Mouse (Mus musculus): Measurements from ENCODE around the gene Dnttip2. TPM values are rescaled to one million over a fixed set of nuclear protein-coding genes. Genes with fewer than 3 reads are reported as not detected.
"Not testable (repeated sequence)": the region's sequence is repeated elsewhere in the genome, so short reads cannot be mapped to it uniquely, and the experiment has no call there.

Gene Dnttip2
- polyA plus RNA-seq, 1 experiment from 2014 or later = 70.1 TPM

GRCm38 (mm10) chr3:122252466-122253253 lies 21.5 kb upstream of the Dnttip2 start:
- H3K27ac ChIP-seq = no peak overlapping the region
- 0 out of 2 replicates have a peak, but pooled peaks cover 3% of the 10 kb centered on the region for H3K36me3 ChIP-seq
- no peaks in the 10 kb centered on the region for H3K9me3 ChIP-seq (replicated peaks)
- ATAC-seq (ENCODE audit: low FRiP score) = no peak
- H3K4me3 ChIP-seq = no peak overlapping the region
- no peak overlapping the region for H3K9ac ChIP-seq
- 36% methylated on average over 3 of the region's 3 CpGs for WGBS
- H3K27me3 ChIP-seq = no peaks in the 10 kb centered on the region
- 0 out of 2 replicates have a peak, but pooled peaks cover 2% of the 10 kb centered on the region for H3K4me1 ChIP-seq
- no peak overlapping the region for H3K4me2 ChIP-seq (replicated peaks)

- 89% methylated on average over 7 of the region's 7 CpGs for WGBS
These were observed 20.1 kb upstream of the Dnttip2 start for GRCm38 (mm10) chr3:122254050-122254449.

GRCm38 (mm10) chr3:122269986-122270385 lies 4.2 kb upstream of the Dnttip2 start:
- ATAC-seq (ENCODE audit: low FRiP score) = no peak
- no peak overlapping the region for H3K4me3 ChIP-seq
- peaks cover 2% of the 10 kb centered on the region for H3K4me1 ChIP-seq
- no peaks in the 10 kb centered on the region for H3K27me3 ChIP-seq
- no peak overlapping the region for H3K4me2 ChIP-seq (replicated peaks)
- H3K36me3 ChIP-seq = 0 out of 2 replicates have a peak, but pooled peaks cover 7% of the 10 kb centered on the region
- 69% methylated on average over 5 of the region's 5 CpGs for WGBS
- H3K27ac ChIP-seq = no peak overlapping the region
- H3K9me3 ChIP-seq (replicated peaks) = no peaks in the 10 kb centered on the region
- no peak overlapping the region for H3K9ac ChIP-seq

More at GRCm38 (mm10) chr3:122254050-122254449, 20.1 kb upstream of the Dnttip2 start:
- H3K36me3 ChIP-seq; ATAC-seq (ENCODE audit: low FRiP score); H3K27ac ChIP-seq; H3K9me3 ChIP-seq (replicated peaks); H3K4me3 ChIP-seq; H3K27me3 ChIP-seq; H3K4me2 ChIP-seq (replicated peaks); H3K4me1 ChIP-seq; H3K9ac ChIP-seq: not testable (repeated sequence)

- peaks cover 20% of the 10 kb centered on the region for H3K36me3 ChIP-seq
- not testable (repeated sequence) for H3K4me2 ChIP-seq (replicated peaks); ATAC-seq (ENCODE audit: low FRiP score); H3K9me3 ChIP-seq (replicated peaks); H3K4me3 ChIP-seq; H3K27me3 ChIP-seq; H3K9ac ChIP-seq; H3K27ac ChIP-seq
- 83% methylated on average over 1 of the region's 1 CpGs for WGBS
- H3K4me1 ChIP-seq = peaks cover 21% of the 10 kb centered on the region
These were observed 1.6 kb upstream of the Dnttip2 start for GRCm38 (mm10) chr3:122272565-122272964.

GRCm38 (mm10) chr3:122273407-122274240 lies 564 bp upstream of the Dnttip2 start:
- Histone ChIP-seq H3K9ac (peak overlapping the region; percentile 45; the same call in 1 of the 2 replicates), H3K27ac (peak overlapping the region; percentile 60; the same call in 1 of the 2 replicates), H3K27me3 (no peaks in the 10 kb centered on the region), H3K4me1 (peaks cover 28% of the 10 kb centered on the region), H3K4me3 (peak overlapping the region; percentile 92), H3K9me3 (replicated peaks) (no peaks in the 10 kb centered on the region), H3K36me3 (peaks cover 31% of the 10 kb centered on the region), H3K4me2 (replicated peaks) (peak overlapping the region; percentile 80)
- ATAC-seq (ENCODE audit: low FRiP score) = no peak
- 10% methylated on average over 19 of the region's 20 CpGs for WGBS

- 72% methylated on average over 10 of the region's 10 CpGs for WGBS
- Histone ChIP-seq H3K4me2 (replicated peaks) (peak overlapping the region; percentile 80), H3K9ac (peak overlapping the region; percentile 81; the same call in 1 of the 2 replicates), H3K27me3 (no peaks in the 10 kb centered on the region), H3K27ac (no peak overlapping the region), H3K4me3 (peak overlapping the region; percentile 92), H3K4me1 (peaks cover 28% of the 10 kb centered on the region), H3K36me3 (peaks cover 45% of the 10 kb centered on the region), H3K9me3 (replicated peaks) (no peaks in the 10 kb centered on the region)
- no peak for ATAC-seq (ENCODE audit: low FRiP score)
These were observed 923 bp downstream of the Dnttip2 start for GRCm38 (mm10) chr3:122275111-122275510.

- Histone ChIP-seq H3K27me3 (no peaks in the 10 kb centered on the region), H3K4me1 (peaks cover 17% of the 10 kb centered on the region), H3K36me3 (peaks cover 32% of the 10 kb centered on the region), H3K9ac (no peak overlapping the region), H3K4me3 (no peak overlapping the region), H3K9me3 (replicated peaks) (no peaks in the 10 kb centered on the region), H3K27ac (no peak overlapping the region), H3K4me2 (replicated peaks) (no peak overlapping the region)
- 84% methylated on average over 5 of the region's 5 CpGs for WGBS
- no peak for ATAC-seq (ENCODE audit: low FRiP score)
These were observed 13.0 kb downstream of the Dnttip2 start for GRCm38 (mm10) chr3:122287195-122287594.

- no peaks in the 10 kb centered on the region for H3K9me3 ChIP-seq (replicated peaks)
- H3K27me3 ChIP-seq = no peaks in the 10 kb centered on the region
- H3K27ac ChIP-seq = no peak overlapping the region
- no peak for ATAC-seq (ENCODE audit: low FRiP score)
- 87% methylated on average over 5 of the region's 5 CpGs for WGBS
- no peak overlapping the region for H3K4me2 ChIP-seq (replicated peaks)
- H3K4me1 ChIP-seq = peaks cover 20% of the 10 kb centered on the region
- peaks cover 17% of the 10 kb centered on the region for H3K36me3 ChIP-seq
- no peak overlapping the region for H3K9ac ChIP-seq
- no peak overlapping the region for H3K4me3 ChIP-seq
These were observed 14.5 kb downstream of the Dnttip2 start for GRCm38 (mm10) chr3:122288613-122289195.

GRCm38 (mm10) chr3:122289344-122289743 lies 15.2 kb downstream of the Dnttip2 start:
- H3K4me2 ChIP-seq (replicated peaks); H3K27ac ChIP-seq; ATAC-seq (ENCODE audit: low FRiP score); H3K4me3 ChIP-seq; H3K9ac ChIP-seq; H3K27me3 ChIP-seq; H3K9me3 ChIP-seq (replicated peaks): not testable (repeated sequence)
- 73% methylated on average over 4 of the region's 4 CpGs for WGBS
- H3K36me3 ChIP-seq = peaks cover 12% of the 10 kb centered on the region
- peaks cover 24% of the 10 kb centered on the region for H3K4me1 ChIP-seq

GRCm38 (mm10) chr3:122290696-122291095 lies 16.5 kb downstream of the Dnttip2 start:
- no peak overlapping the region for H3K9ac ChIP-seq
- 77% methylated on average over 7 of the region's 7 CpGs for WGBS
- peaks cover 2% of the 10 kb centered on the region for H3K36me3 ChIP-seq
- no peaks in the 10 kb centered on the region for H3K27me3 ChIP-seq
- no peak overlapping the region for H3K27ac ChIP-seq
- H3K4me2 ChIP-seq (replicated peaks) = no peak overlapping the region
- no peak for ATAC-seq (ENCODE audit: low FRiP score)
- H3K9me3 ChIP-seq (replicated peaks) = no peaks in the 10 kb centered on the region
- no peak overlapping the region for H3K4me3 ChIP-seq
- H3K4me1 ChIP-seq = peaks cover 36% of the 10 kb centered on the region

- 50% methylated on average over 12 of the region's 12 CpGs for WGBS
- Histone ChIP-seq H3K27me3 (no peaks in the 10 kb centered on the region), H3K4me1 (peaks cover 36% of the 10 kb centered on the region), H3K4me3 (peak overlapping the region; percentile 84), H3K27ac (no peak overlapping the region), H3K9ac (0 out of 2 replicates have a peak overlapping the region, but pooled peaks have one; percentile 18), H3K9me3 (replicated peaks) (no peaks in the 10 kb centered on the region), H3K4me2 (replicated peaks) (peak overlapping the region; percentile 61), H3K36me3 (no peaks in the 10 kb centered on the region)
- ATAC-seq (ENCODE audit: low FRiP score) = no peak
These were observed 17.6 kb downstream of the Dnttip2 start for GRCm38 (mm10) chr3:122291828-122292227.
